Mouse (Mus musculus): Measurements from ENCODE around the gene Mthfd1. TPM values are rescaled to one million over a fixed set of nuclear protein-coding genes. Genes with fewer than 3 reads are reported as not detected.

The Mthfd1 gene
- total and polyA plus RNA-seq, 2 experiments from 2014 or later, result 31.3 to 33.1 TPM

GRCm38 (mm10) chr12:76336111-76336965, 81.2 kb downstream of the Mthfd1 start:
- Histone ChIP-seq H3K4me2 (ENCODE audit: low read depth, low read length) (no peak overlapping the region), H3K9ac (replicated peaks; ENCODE audit: low read length) (no peak overlapping the region), H3K9me3 (ENCODE audit: low read length) (no peaks in the 10 kb centered on the region), H3K27ac (no peak overlapping the region), H3K27me3 (ENCODE audit: insufficient read depth, low read length) (no peaks in the 10 kb centered on the region), H3K36me3 (ENCODE audit: insufficient read depth, low read length) (no peaks in the 10 kb centered on the region), H3K4me3 (ENCODE audit: low read length) (no peak overlapping the region), H3K4me1 (ENCODE audit: insufficient read depth, low read length) (no peaks in the 10 kb centered on the region)
- no peak for TF ChIP-seq CTCF (IDR thresholded peaks at IDR 0.05; ENCODE audit: low read depth)
- 81% methylated on average over 17 of the region's 17 CpGs for WGBS
- DNase-seq (ENCODE audit: low spot score), result no peak
- no peak for ATAC-seq

GRCm38 (mm10) chr12:76341080-76341479, 86.0 kb downstream of the Mthfd1 start:
- Histone ChIP-seq H3K4me2 (ENCODE audit: low read depth, low read length) (no peak overlapping the region), H3K9me3 (ENCODE audit: low read length) (no peaks in the 10 kb centered on the region), H3K36me3 (ENCODE audit: insufficient read depth, low read length) (no peaks in the 10 kb centered on the region), H3K4me3 (ENCODE audit: low read length) (no peak overlapping the region), H3K27me3 (ENCODE audit: insufficient read depth, low read length) (no peaks in the 10 kb centered on the region), H3K4me1 (ENCODE audit: insufficient read depth, low read length) (no peaks in the 10 kb centered on the region), H3K27ac (no peak overlapping the region), H3K9ac (replicated peaks; ENCODE audit: low read length) (no peak overlapping the region)
- WGBS, result 5% methylated on average over 4 of the region's 4 CpGs
- peak; percentile 51; the same call in 1 of the 2 replicates for ATAC-seq
- TF ChIP-seq CTCF (IDR thresholded peaks at IDR 0.05; ENCODE audit: low read depth), result peak; percentile 81
- DNase-seq (ENCODE audit: low spot score), result peak; percentile 82

GRCm38 (mm10) chr12:76345759-76346455, 90.8 kb downstream of the Mthfd1 start:
- DNase-seq (ENCODE audit: low spot score), result peak; percentile 39
- Histone ChIP-seq H3K27ac (no peak overlapping the region), H3K4me1 (ENCODE audit: insufficient read depth, low read length) (no peaks in the 10 kb centered on the region), H3K4me2 (ENCODE audit: low read depth, low read length) (no peak overlapping the region), H3K27me3 (ENCODE audit: insufficient read depth, low read length) (no peaks in the 10 kb centered on the region), H3K36me3 (ENCODE audit: insufficient read depth, low read length) (peaks cover 10% of the 10 kb centered on the region; the same call in 1 of the 2 replicates), H3K9ac (replicated peaks; ENCODE audit: low read length) (no peak overlapping the region), H3K9me3 (ENCODE audit: low read length) (no peaks in the 10 kb centered on the region), H3K4me3 (ENCODE audit: low read length) (no peak overlapping the region)
- no peak for ATAC-seq
- peak; percentile 41 for TF ChIP-seq CTCF (IDR thresholded peaks at IDR 0.05; ENCODE audit: low read depth)
- WGBS, result 94% methylated on average over 5 of the region's 6 CpGs

GRCm38 (mm10) chr12:76349680-76350220, 94.7 kb downstream of the Mthfd1 start:
- Histone ChIP-seq H3K27ac (no peak overlapping the region), H3K9me3 (ENCODE audit: low read length) (no peaks in the 10 kb centered on the region), H3K9ac (replicated peaks; ENCODE audit: low read length) (no peak overlapping the region), H3K36me3 (ENCODE audit: insufficient read depth, low read length) (peaks cover 18% of the 10 kb centered on the region; the same call in 1 of the 2 replicates), H3K27me3 (ENCODE audit: insufficient read depth, low read length) (no peaks in the 10 kb centered on the region), H3K4me2 (ENCODE audit: low read depth, low read length) (no peak overlapping the region), H3K4me1 (ENCODE audit: insufficient read depth, low read length) (no peaks in the 10 kb centered on the region), H3K4me3 (ENCODE audit: low read length) (no peak overlapping the region)
- TF ChIP-seq CTCF (IDR thresholded peaks at IDR 0.05; ENCODE audit: low read depth), result no peak
- no peak for ATAC-seq
- 85% methylated on average over 8 of the region's 8 CpGs for WGBS
- DNase-seq (ENCODE audit: low spot score), result no peak

- H3K9me3 ChIP-seq (ENCODE audit: low read length), result no peaks in the 10 kb centered on the region
- H3K4me1 ChIP-seq (ENCODE audit: insufficient read depth, low read length), result no peaks in the 10 kb centered on the region
- H3K4me3 ChIP-seq (ENCODE audit: low read length), result no peak overlapping the region
- no peak for ATAC-seq
- no peak for TF ChIP-seq CTCF (IDR thresholded peaks at IDR 0.05; ENCODE audit: low read depth)
- no peak overlapping the region for H3K9ac ChIP-seq (replicated peaks; ENCODE audit: low read length)
- 38% methylated on average over 1 of the region's 1 CpGs for WGBS
- H3K27ac ChIP-seq, result no peak overlapping the region
- H3K36me3 ChIP-seq (ENCODE audit: insufficient read depth, low read length), result no peaks in the 10 kb centered on the region
- H3K4me2 ChIP-seq (ENCODE audit: low read depth, low read length), result no peak overlapping the region
- DNase-seq (ENCODE audit: low spot score), result no peak
- no peaks in the 10 kb centered on the region for H3K27me3 ChIP-seq (ENCODE audit: insufficient read depth, low read length)
Measured at GRCm38 (mm10) chr12:76360868-76361267, 105.8 kb downstream of the Mthfd1 start.

GRCm38 (mm10) chr12:76361405-76362302, 106.6 kb downstream of the Mthfd1 start:
- no peaks in the 10 kb centered on the region for H3K4me1 ChIP-seq (ENCODE audit: insufficient read depth, low read length)
- H3K27ac ChIP-seq, result no peak overlapping the region
- 71% methylated on average over 9 of the region's 9 CpGs for WGBS
- no peaks in the 10 kb centered on the region for H3K36me3 ChIP-seq (ENCODE audit: insufficient read depth, low read length)
- H3K4me2 ChIP-seq (ENCODE audit: low read depth, low read length), result no peak overlapping the region
- no peaks in the 10 kb centered on the region for H3K9me3 ChIP-seq (ENCODE audit: low read length)
- DNase-seq (ENCODE audit: low spot score) (no peak), ATAC-seq (no peak)
- H3K9ac ChIP-seq (replicated peaks; ENCODE audit: low read length), result no peak overlapping the region
- no peak overlapping the region for H3K4me3 ChIP-seq (ENCODE audit: low read length)
- no peaks in the 10 kb centered on the region for H3K27me3 ChIP-seq (ENCODE audit: insufficient read depth, low read length)
- no peak for TF ChIP-seq CTCF (IDR thresholded peaks at IDR 0.05; ENCODE audit: low read depth)
